In genomic region chr15:82065511-82065910, GRCm38 (mm10) we compare ENCODE assay signal across 8 mouse cellular contexts. TPM values are rescaled to one million over a fixed set of nuclear protein-coding genes. Genes with fewer than 3 reads are reported as not detected.
A peak's percentile ranks its signal among the peaks of the same experiment; 100 is the strongest.
DNase-seq lines count a peak whose midpoint lies in the region; ATAC-seq and TF ChIP-seq lines count a peak whose summit lies in the region.

No protein-coding gene starts in this region.

- WGBS in limb, embryonic 10.5 days: 19% methylated on average over 7 of the region's 7 CpGs

- DNase-seq in 3134 (ENCODE audit: extremely low read depth, insufficient read length, low spot score) (peak; percentile 29), G1E (ENCODE audit: low spot score) (peak; percentile 38)
- DNase-seq in cerebellum, adult 11-12 months: peak; percentile 64
- DNase-seq in frontal cortex, postnatal 36 days (ENCODE audit: low spot score in 2 of 2): peak; percentile 74 to 84
- peak; percentile 62 for DNase-seq in kidney, adult 18-20 months
- DNase-seq in limb, embryonic 10.5 days (ENCODE audit: low spot score): peak; percentile 76
- DNase-seq in ovary, postnatal 36 days (ENCODE audit: low spot score): peak; percentile 45
- peak; percentile 74 for DNase-seq in urinary bladder, postnatal 14 days (ENCODE audit: low spot score)

- no peak for ATAC-seq in G1E (ENCODE audit: extremely low read depth, insufficient number of reproducible peaks, low FRiP score, poor library complexity, severe bottlenecking)

- H3K27me3 ChIP-seq in G1E (ENCODE audit: insufficient read depth, low read length): peaks cover 72% of the 10 kb centered on the region
- peaks cover 71% of the 10 kb centered on the region for H3K27me3 ChIP-seq in limb, embryonic 10.5 days (ENCODE audit: low read depth, poor library complexity, severe bottlenecking)

- no peaks in the 10 kb centered on the region for H3K9me3 ChIP-seq in G1E (replicated peaks)
- no peaks in the 10 kb centered on the region for H3K9me3 ChIP-seq in limb, embryonic 10.5 days (replicated peaks)

- no peak for TF ChIP-seq CTCF in G1E (IDR thresholded peaks at IDR 0.05; ENCODE audit: low read depth, low read length)

- H3K27ac ChIP-seq in limb, embryonic 10.5 days: no peak overlapping the region

- no peaks in the 10 kb centered on the region for H3K36me3 ChIP-seq in G1E (replicated peaks)
- H3K36me3 ChIP-seq in limb, embryonic 10.5 days: no peaks in the 10 kb centered on the region

- no peak overlapping the region for H3K4me3 ChIP-seq in G1E (ENCODE audit: low read depth, low read length)
- no peak overlapping the region for H3K4me3 ChIP-seq in limb, embryonic 10.5 days

- no peaks in the 10 kb centered on the region for H3K4me1 ChIP-seq in G1E (ENCODE audit: insufficient read depth, low read depth, low read length)
- peaks cover 17% of the 10 kb centered on the region for H3K4me1 ChIP-seq in limb, embryonic 10.5 days

RNA-seq across cellular contexts. Expression of gene Mei1, which starts 4.3 kb away (rescaled TPM):
- total RNA-seq in G1E (2014; fragmentation: Nextera tagmentation): not detected in 2 replicates
- total RNA-seq in G1E (2017): 0.05 TPM in 1 of 2 replicates, not detected in the other
- not detected in 2 replicates for polyA plus RNA-seq in G1E (2012)
- polyA plus RNA-seq in limb, embryonic 10.5 days (2016; fragmentation: Nextera tagmentation; extraction: Ambion mirVana): not detected in 2 replicates

RNA-seq across cellular contexts. Expression of gene 4930407I10Rik, which starts 6.6 kb away (rescaled TPM):
- total RNA-seq in G1E (2014; fragmentation: Nextera tagmentation) (not detected in 2 replicates), G1E (2017) (0.16 TPM in 1 of 2 replicates, not detected in the other)
- not detected in 2 replicates for polyA plus RNA-seq in G1E (2012)
- not detected in 2 replicates for polyA plus RNA-seq in limb, embryonic 10.5 days (2016; fragmentation: Nextera tagmentation; extraction: Ambion mirVana)

RNA-seq across cellular contexts. Expression of gene Snu13, which starts 18.1 kb away (rescaled TPM):
- total RNA-seq in G1E (2014; fragmentation: Nextera tagmentation): 181 TPM in 2 replicates
- 269 and 279 TPM in 2 replicates for total RNA-seq in G1E (2017)
- polyA plus RNA-seq in G1E (2012): 80.5 and 283 TPM in 2 replicates
- 379 and 421 TPM in 2 replicates for polyA plus RNA-seq in limb, embryonic 10.5 days (2016; fragmentation: Nextera tagmentation; extraction: Ambion mirVana)

RNA-seq across cellular contexts. Expression of gene Desi1, which starts 31.8 kb away (rescaled TPM):
- total RNA-seq in G1E (2014; fragmentation: Nextera tagmentation) (38.2 and 57.9 TPM in 2 replicates), G1E (2017) (5.4 and 6.1 TPM in 2 replicates)
- 45.4 and 60.0 TPM in 2 replicates for polyA plus RNA-seq in G1E (2012)
- polyA plus RNA-seq in limb, embryonic 10.5 days (2016; fragmentation: Nextera tagmentation; extraction: Ambion mirVana): 33.7 and 40.3 TPM in 2 replicates

Comparison
In these comparisons a context has a peak if more than half of its experiments do, and no peak if none do; other contexts are left out.
1. DNase-seq: peak in every context shown above with its lines; median percentile 79 in frontal cortex, postnatal 36 days; 76 in limb, embryonic 10.5 days; 74 in urinary bladder, postnatal 14 days; 64 in cerebellum, adult 11-12 months; 62 in kidney, adult 18-20 months; 45 in ovary, postnatal 36 days; 38 in G1E; 29 in 3134.